Mouse (Mus musculus): Measurements from ENCODE around the gene Vmn2r20.
"Not testable (repeated sequence)": the region's sequence is repeated elsewhere in the genome, so short reads cannot be mapped to it uniquely, and the experiment has no call there.

Vmn2r20 gene

GRCm38 (mm10) chr6:123418016-123418415, at the start of gene Vmn2r20:
TSS of gene Vmn2r20 (minus strand) at chr6:123418116.
- not testable (repeated sequence) for DNase-seq (ENCODE audit: low spot score in 2 of 2)

- DNase-seq (ENCODE audit: low spot score in 2 of 2): not testable (repeated sequence)
Measured at GRCm38 (mm10) chr6:123424413-123424812, 6.5 kb upstream of the Vmn2r20 start.

GRCm38 (mm10) chr6:123406918-123407665, 10.8 kb downstream of the Vmn2r20 start:
- DNase-seq (ENCODE audit: low spot score in 2 of 2): not testable (repeated sequence)

- DNase-seq (ENCODE audit: low spot score in 2 of 2): not testable (repeated sequence)
Measured at GRCm38 (mm10) chr6:123388824-123389223, 29.1 kb downstream of the Vmn2r20 start.

GRCm38 (mm10) chr6:123346141-123346540, 71.8 kb downstream of the Vmn2r20 start:
- DNase-seq (ENCODE audit: low spot score in 2 of 2): no peak

- peak; percentile 1 to 2 for DNase-seq (ENCODE audit: low spot score in 2 of 2)
Measured at GRCm38 (mm10) chr6:123340093-123340492, 77.8 kb downstream of the Vmn2r20 start.

GRCm38 (mm10) chr6:123332503-123332902, 85.4 kb downstream of the Vmn2r20 start:
- DNase-seq (ENCODE audit: low spot score in 2 of 2): no peak

All from right cerebral cortex, adult 2 months (tissue).